Mouse (Mus musculus): ENCODE measurements at regions not wholly inside any gene's neighbourhood (a gene's known extent, or its start where the extent isn't known, plus 50 kb on each side); places are given as distances from the start of the nearest gene placed in this dataset.

GRCm38 (mm10) chr4:105417166-105417565 is 260.0 kb downstream of the Plpp3 start:
- TF ChIP-seq KAT2A (conservative IDR thresholded peaks at IDR 0.05; ENCODE audit: low read depth, low read length) (no peak), CTCF (IDR thresholded peaks at IDR 0.05 in 2 of 3, conservative IDR thresholded peaks at IDR 0.05 in 1 of 3; ENCODE audit: control insufficient read depth in 1 of 3, insufficient read depth in 1 of 3, low read depth in 2 of 3, low read length in 3 of 3, poor library complexity in 1 of 3, severe bottlenecking in 1 of 3) (no peak), ZNF384 (IDR thresholded peaks at IDR 0.05; ENCODE audit: low read depth, low read length) (no peak), EP300 (IDR thresholded peaks at IDR 0.05; ENCODE audit: low read depth in 1 of 2, low read length in 2 of 2) (no peak), POLR2A (IDR thresholded peaks at IDR 0.05; ENCODE audit: control insufficient read depth in 1 of 2, insufficient read depth in 1 of 2, low read depth in 1 of 2, low read length in 2 of 2, poor library complexity in 1 of 2) (no peak), MYC (IDR thresholded peaks at IDR 0.05; ENCODE audit: low read depth, low read length) (no peak)
